Mouse (Mus musculus) C2C12 (cell line): ENCODE measurements around the gene Npsr1. TPM values are rescaled to one million over a fixed set of nuclear protein-coding genes. Genes with fewer than 3 reads are reported as not detected.

Experiments used
- H3K27me3 ChIP-seq: one replicate; pipeline ENCODE4 v1.6.1; 2011; ENCODE audit not compliant: control insufficient read depth, insufficient read depth, insufficient read length
- H3K36me3 ChIP-seq: one replicate; pipeline ENCODE4 v1.6.1; 2011; ENCODE audit not compliant: control insufficient read depth, insufficient read depth
- H3K4me3 ChIP-seq: one replicate; pipeline ENCODE4 v1.5.1; 2011; ENCODE audit warnings: mild to moderate bottlenecking, control low read depth; ENCODE audit not compliant: poor library complexity, insufficient read depth, severe bottlenecking
- H3K79me2 ChIP-seq: one replicate; pipeline ENCODE4 v1.6.1; 2011; ENCODE audit not compliant: control insufficient read depth, insufficient read depth
- H3K79me3 ChIP-seq: one replicate; pipeline ENCODE4 v1.6.1; 2011; ENCODE audit warnings: low read depth, control low read depth
- H3ac ChIP-seq: one replicate; pipeline ENCODE3; 2011; ENCODE audit warnings: low read depth; ENCODE audit not compliant: control insufficient read depth, insufficient read length
- CEBPB ChIP-seq: IDR thresholded peaks from one replicate; pipeline ENCODE4 v1.6.1; 2011; ENCODE audit warnings: low read depth, mild to moderate bottlenecking, control low read depth, moderate library complexity
- CTCF ChIP-seq: IDR thresholded peaks from one replicate; pipeline ENCODE4 v1.5.1; 2011; ENCODE audit not compliant: control insufficient read depth, insufficient read depth, insufficient read length
- FOSL1 ChIP-seq: IDR thresholded peaks from one replicate; pipeline ENCODE4 v1.8.0; 2011; ENCODE audit warnings: mild to moderate bottlenecking, low read length; ENCODE audit not compliant: poor library complexity, insufficient read depth, severe bottlenecking
- MAX ChIP-seq: IDR thresholded peaks from one replicate; pipeline ENCODE4 v1.6.1; 2011; ENCODE audit warnings: mild to moderate bottlenecking, control low read depth
- MYOD1 ChIP-seq: IDR thresholded peaks from one replicate; pipeline ENCODE4 v1.6.1; 2011; ENCODE audit warnings: low read depth; ENCODE audit not compliant: control insufficient read depth, insufficient read length
- MYOG ChIP-seq: IDR thresholded peaks from one replicate; pipeline ENCODE4 v1.6.1; 2011; ENCODE audit not compliant: control insufficient read depth, insufficient read length; ENCODE audit errors: extremely low read depth
- USF1 ChIP-seq: IDR thresholded peaks from one replicate; pipeline ENCODE4 v1.6.1; 2011; ENCODE audit warnings: low read depth, mild to moderate bottlenecking, control low read depth, moderate library complexity
- polyA plus RNA-seq: library from polyadenylated mRNA; unstranded; fragments of >200 nt; fragmentation: generic; extraction: Trizol; gene quantifications from one replicate; pipeline ENCODE4 v1.2.1, GENCODE M21; 2012; ENCODE audit warnings: missing spikeins

Gene Npsr1
- polyA plus RNA-seq, 1 experiment, result not detected

- TF ChIP-seq MAX (no peak), MYOD1 (no peak), CEBPB (no peak), USF1 (no peak), CTCF (no peak), FOSL1 (no peak), MYOG (no peak)
- Histone ChIP-seq H3K4me3 (no peak overlapping the region), H3K27me3 (no peaks in the 10 kb centered on the region)
These were observed 209.6 kb downstream of the Npsr1 start for GRCm38 (mm10) chr9:24307400-24307799.

GRCm38 (mm10) chr9:24315835-24316234 is 218.0 kb downstream of the Npsr1 start:
- H3K27me3 ChIP-seq, result no peaks in the 10 kb centered on the region
- H3K79me3 ChIP-seq, result no peaks in the 10 kb centered on the region
- H3K79me2 ChIP-seq, result no peaks in the 10 kb centered on the region
- no peaks in the 10 kb centered on the region for H3K36me3 ChIP-seq
- no peak overlapping the region for H3K4me3 ChIP-seq
- TF ChIP-seq CTCF (no peak), FOSL1 (peak; percentile 60), USF1 (no peak), CEBPB (no peak), MYOG (no peak)
- no peak overlapping the region for H3ac ChIP-seq

More at GRCm38 (mm10) chr9:24307400-24307799, 209.6 kb downstream of the Npsr1 start:
- H3ac ChIP-seq, result no peak overlapping the region
- no peaks in the 10 kb centered on the region for H3K79me3 ChIP-seq
- no peaks in the 10 kb centered on the region for H3K79me2 ChIP-seq
- no peaks in the 10 kb centered on the region for H3K36me3 ChIP-seq

- TF ChIP-seq MYOG (no peak), FOSL1 (no peak), CEBPB (no peak), MYOD1 (no peak), USF1 (no peak), CTCF (no peak), MAX (no peak)
- Histone ChIP-seq H3K36me3 (no peaks in the 10 kb centered on the region), H3K79me2 (no peaks in the 10 kb centered on the region), H3ac (no peak overlapping the region), H3K79me3 (no peaks in the 10 kb centered on the region), H3K4me3 (no peak overlapping the region), H3K27me3 (no peaks in the 10 kb centered on the region)
These were observed 233.9 kb downstream of the Npsr1 start for GRCm38 (mm10) chr9:24331661-24332060.

GRCm38 (mm10) chr9:24341321-24341720 is 243.5 kb downstream of the Npsr1 start:
- Histone ChIP-seq H3K79me2 (no peaks in the 10 kb centered on the region), H3ac (no peak overlapping the region), H3K4me3 (no peak overlapping the region), H3K79me3 (no peaks in the 10 kb centered on the region), H3K36me3 (no peaks in the 10 kb centered on the region), H3K27me3 (no peaks in the 10 kb centered on the region)
- TF ChIP-seq MYOG, result no peak
- TF ChIP-seq USF1, result no peak
- no peak for TF ChIP-seq FOSL1
- TF ChIP-seq CTCF, result no peak
- no peak for TF ChIP-seq MAX
- no peak for TF ChIP-seq MYOD1
- no peak for TF ChIP-seq CEBPB

- Histone ChIP-seq H3ac (no peak overlapping the region), H3K79me3 (no peaks in the 10 kb centered on the region), H3K4me3 (no peak overlapping the region), H3K79me2 (no peaks in the 10 kb centered on the region), H3K36me3 (no peaks in the 10 kb centered on the region), H3K27me3 (no peaks in the 10 kb centered on the region)
- no peak for TF ChIP-seq FOSL1
- TF ChIP-seq MAX, result no peak
- TF ChIP-seq CTCF, result no peak
- no peak for TF ChIP-seq MYOD1
- TF ChIP-seq CEBPB, result no peak
- no peak for TF ChIP-seq USF1
- TF ChIP-seq MYOG, result no peak
These were observed 249.2 kb downstream of the Npsr1 start for GRCm38 (mm10) chr9:24347011-24347410.

GRCm38 (mm10) chr9:24349510-24349909 is 251.7 kb downstream of the Npsr1 start:
- Histone ChIP-seq H3K36me3 (no peaks in the 10 kb centered on the region), H3K27me3 (no peaks in the 10 kb centered on the region), H3K79me2 (no peaks in the 10 kb centered on the region), H3K4me3 (no peak overlapping the region), H3K79me3 (no peaks in the 10 kb centered on the region), H3ac (no peak overlapping the region)
- TF ChIP-seq CEBPB, result no peak
- TF ChIP-seq CTCF, result no peak
